Mouse (Mus musculus): Measurements from ENCODE around the gene Olfr611. TPM values are rescaled to one million over a fixed set of nuclear protein-coding genes. Genes with fewer than 3 reads are reported as not detected.

The Olfr611 gene
- polyA plus RNA-seq, 1 experiment = 0.15 TPM

DNA sequence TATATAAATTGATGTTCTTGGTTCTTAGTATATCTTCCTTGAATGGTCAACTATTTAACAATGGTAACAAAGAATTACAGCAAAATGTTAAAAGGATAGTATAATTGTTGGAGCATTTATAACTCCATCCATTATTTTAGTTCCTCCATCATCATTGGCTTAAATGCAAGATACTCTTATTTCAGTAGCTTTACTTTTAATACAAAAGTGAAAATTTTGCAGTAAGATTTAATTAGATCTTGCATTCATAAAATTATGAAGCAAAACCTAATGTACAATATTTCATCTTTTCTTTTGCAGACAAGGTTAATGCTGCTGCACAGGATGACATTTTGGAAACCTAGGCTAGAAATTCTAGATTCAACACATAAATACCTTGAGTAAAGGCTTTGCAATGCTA is 51.1 kb downstream of the Olfr611 start, which contains the start of gene Olfr608:
Gene Olfr608, plus strand, starts transcription at position 301 of the 400 bp plus-strand sequence.
- Histone ChIP-seq H3K27ac (ENCODE audit: control insufficient read depth, insufficient read depth, low read depth, low read length) (no peak within 1 kb of the TSS), H3K4me1 (ENCODE audit: control insufficient read depth, insufficient read depth, low read length) (0 out of 2 replicates have a peak, but pooled peaks cover 2% of the 10 kb centered on the region), H3K27me3 (ENCODE audit: control insufficient read depth, insufficient read depth, low read length) (no peaks in the 10 kb centered on the region), H3K4me3 (ENCODE audit: control insufficient read depth, low read depth, low read length) (no peak within 1 kb of the TSS), H3K36me3 (ENCODE audit: control insufficient read depth, insufficient read depth, low read length) (no peaks in the 10 kb centered on the region)
- TF ChIP-seq CTCF (IDR thresholded peaks at IDR 0.05; ENCODE audit: control insufficient read depth, insufficient read depth, insufficient replicate concordance, low read depth, low read length) (no peak), POLR2A (IDR thresholded peaks at IDR 0.05; ENCODE audit: control insufficient read depth, low read depth, low read length) (no peak)

Other genes with a start within 250 kb of the Olfr611 start
- gene Olfr596, start 215.2 kb downstream of the Olfr611 start, polyA plus RNA-seq (2012; rRNA removed) = not detected in 2 replicates
- gene Olfr597, start 204.5 kb downstream of the Olfr611 start, polyA plus RNA-seq (2012; rRNA removed) = not detected in 2 replicates
- not detected in 2 replicates for gene Olfr598, start 197.3 kb downstream of the Olfr611 start, polyA plus RNA-seq (2012; rRNA removed)
- not detected in 2 replicates for gene Olfr599, start 184.9 kb downstream of the Olfr611 start, polyA plus RNA-seq (2012; rRNA removed)
- gene Olfr600, start 171.2 kb downstream of the Olfr611 start, polyA plus RNA-seq (2012; rRNA removed) = not detected in 2 replicates
- not detected in 2 replicates for gene Olfr601, start 158.2 kb downstream of the Olfr611 start, polyA plus RNA-seq (2012; rRNA removed)
- 0.11 TPM in 1 of 2 replicates, not detected in the other for gene Olfr603, start 134.7 kb downstream of the Olfr611 start, polyA plus RNA-seq (2012; rRNA removed)
- gene Usp17lc, start 105.8 kb downstream of the Olfr611 start, polyA plus RNA-seq (2012; rRNA removed) = not detected in 2 replicates
- gene Olfr605, start 75.4 kb downstream of the Olfr611 start, polyA plus RNA-seq (2012; rRNA removed) = not detected in 2 replicates
- gene Olfr606, start 71.8 kb downstream of the Olfr611 start, polyA plus RNA-seq (2012; rRNA removed) = not detected in 2 replicates
- not detected in 2 replicates for gene Olfr607, start 56.7 kb downstream of the Olfr611 start, polyA plus RNA-seq (2012; rRNA removed)
- gene Olfr608, start 51.0 kb downstream of the Olfr611 start, polyA plus RNA-seq (2012; rRNA removed) = not detected in 2 replicates
- not detected in 2 replicates for gene Olfr609, start 22.8 kb downstream of the Olfr611 start, polyA plus RNA-seq (2012; rRNA removed)
- 0.14 TPM in 1 of 2 replicates, not detected in the other for gene Olfr610, start 8.7 kb downstream of the Olfr611 start, polyA plus RNA-seq (2012; rRNA removed)
- not detected in 2 replicates for gene Olfr612, start 21.9 kb upstream of the Olfr611 start, polyA plus RNA-seq (2012; rRNA removed)
- not detected in 2 replicates for gene Olfr613, start 27.2 kb upstream of the Olfr611 start, polyA plus RNA-seq (2012; rRNA removed)
- not detected in 2 replicates for gene Olfr615, start 35.2 kb upstream of the Olfr611 start, polyA plus RNA-seq (2012; rRNA removed)
- 0.22 and 0.25 TPM in 2 replicates for gene Olfr616, start 48.3 kb upstream of the Olfr611 start, polyA plus RNA-seq (2012; rRNA removed)
- not detected in 2 replicates for gene Olfr617, start 52.2 kb upstream of the Olfr611 start, polyA plus RNA-seq (2012; rRNA removed)
- gene Olfr618, start 69.3 kb upstream of the Olfr611 start, polyA plus RNA-seq (2012; rRNA removed) = not detected in 2 replicates
- not detected in 2 replicates for gene Olfr619, start 79.7 kb upstream of the Olfr611 start, polyA plus RNA-seq (2012; rRNA removed)
- gene Olfr620, start 91.7 kb upstream of the Olfr611 start, polyA plus RNA-seq (2012; rRNA removed) = not detected in 2 replicates
- not detected in 2 replicates for gene Olfr622, start 121.9 kb upstream of the Olfr611 start, polyA plus RNA-seq (2012; rRNA removed)
- gene Olfr623, start 142.9 kb upstream of the Olfr611 start, polyA plus RNA-seq (2012; rRNA removed) = not detected in 2 replicates
- gene Olfr624, start 150.3 kb upstream of the Olfr611 start, polyA plus RNA-seq (2012; rRNA removed) = 0.02 TPM in 1 of 2 replicates, not detected in the other
- gene Olfr625-ps1, start 161.9 kb upstream of the Olfr611 start, polyA plus RNA-seq (2012; rRNA removed) = not detected in 2 replicates
- not detected in 2 replicates for gene Olfr243, start 193.8 kb upstream of the Olfr611 start, polyA plus RNA-seq (2012; rRNA removed)
- gene Olfr628, start 209.5 kb upstream of the Olfr611 start, polyA plus RNA-seq (2012; rRNA removed) = not detected in 2 replicates
- gene Olfr629, start 224.1 kb upstream of the Olfr611 start, polyA plus RNA-seq (2012; rRNA removed) = not detected in 2 replicates
- not detected in 2 replicates for gene Olfr630, start 236.5 kb upstream of the Olfr611 start, polyA plus RNA-seq (2012; rRNA removed)